Mouse (Mus musculus) induced T-regulatory cell, adult 2 months (primary cell): ENCODE measurements around the gene Rtbdn.

Source experiments
- DNase-seq: peaks from one replicate; pipeline ENCODE4 v3.0.0-alpha.2; 2012; ENCODE audit warnings: low read depth

The Rtbdn gene

DNA sequence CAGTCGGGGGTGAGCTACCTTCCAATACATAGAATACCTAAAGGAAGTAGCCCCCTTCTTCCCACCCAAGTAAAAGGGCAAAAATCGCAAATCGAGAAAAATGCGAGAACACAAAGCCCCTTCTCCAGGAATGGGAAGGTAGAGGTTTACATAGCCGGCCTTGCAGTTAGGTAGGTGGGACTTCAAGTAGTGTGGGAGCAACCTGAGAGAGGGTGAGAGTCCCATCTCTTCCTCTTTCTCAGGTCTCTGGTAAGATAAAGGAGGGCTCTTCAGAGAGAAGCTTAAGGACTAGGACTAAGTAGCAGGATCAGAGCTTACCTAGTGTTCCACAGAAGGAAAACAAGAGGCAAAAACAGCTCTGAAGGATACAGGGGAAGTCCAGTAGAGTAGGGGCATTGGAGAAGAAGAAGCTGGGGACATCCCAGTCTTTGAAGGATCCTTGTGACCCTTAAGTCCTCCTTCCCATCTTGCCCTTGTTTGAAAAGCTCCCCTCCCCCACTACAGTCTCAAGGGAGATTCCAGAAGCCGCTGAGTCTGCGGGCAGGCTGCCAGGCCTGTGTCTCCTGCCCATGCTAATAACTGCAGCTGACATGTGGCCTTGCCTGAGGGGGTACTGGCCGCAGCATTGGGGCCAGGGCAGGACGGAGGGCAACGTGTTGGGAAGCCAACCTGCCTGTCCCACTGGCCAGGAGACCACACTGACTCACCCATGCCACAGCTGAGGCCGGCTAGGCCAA is 34.0 kb downstream of the Rtbdn start:
- peak; percentile 86 for DNase-seq

- peak; percentile 67 for DNase-seq
Observed at GRCm38 (mm10) chr8:84981644-84982498, 35.1 kb downstream of the Rtbdn start.

GRCm38 (mm10) chr8:84982499-84983011 is 35.8 kb downstream of the Rtbdn start:
- DNase-seq: peak; percentile 83

- peak; percentile 84 for DNase-seq
Observed at GRCm38 (mm10) chr8:84984294-84985048, 37.7 kb downstream of the Rtbdn start.

GRCm38 (mm10) chr8:84985049-84985683 is 38.4 kb downstream of the Rtbdn start:
- DNase-seq: peak; percentile 89

- peak; percentile 99 for DNase-seq
Observed at GRCm38 (mm10) chr8:84985684-84986378, 39.0 kb downstream of the Rtbdn start.

DNA sequence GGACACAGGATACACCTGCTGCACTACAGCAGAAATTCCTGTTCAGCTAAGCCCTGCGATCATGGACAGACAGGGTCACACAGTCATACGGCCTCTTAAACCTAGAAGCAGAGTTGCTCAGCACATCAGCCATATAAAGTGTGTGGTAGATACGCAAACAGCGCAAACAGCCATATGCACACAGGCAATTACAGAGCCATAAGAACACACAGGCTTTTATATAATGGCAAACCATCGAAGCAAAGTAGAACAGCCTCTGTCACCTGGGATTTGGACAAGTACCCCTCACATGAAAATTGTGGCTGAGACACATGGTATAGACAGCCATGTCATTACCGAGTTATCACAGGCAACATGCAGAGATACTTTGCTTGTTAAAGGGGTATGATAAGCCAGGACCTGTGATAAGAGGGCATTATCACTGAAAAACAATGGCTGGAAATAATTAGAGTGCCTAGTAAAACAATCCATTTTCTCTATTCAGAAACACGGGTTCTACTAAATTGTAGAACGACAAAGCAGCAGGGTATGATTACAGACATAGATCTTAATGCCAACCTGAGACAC is 39.7 kb downstream of the Rtbdn start:
- DNase-seq: no peak

- DNase-seq: peak; percentile 44
Observed at GRCm38 (mm10) chr8:84987388-84987787, 40.6 kb downstream of the Rtbdn start.

GRCm38 (mm10) chr8:84987903-84988302 is 41.1 kb downstream of the Rtbdn start:
- no peak for DNase-seq

- DNase-seq: no peak
Observed at GRCm38 (mm10) chr8:84989311-84989731, 42.5 kb downstream of the Rtbdn start.

- DNase-seq: peak; percentile 96
Observed at GRCm38 (mm10) chr8:84989810-84990209, 43.0 kb downstream of the Rtbdn start.

DNA sequence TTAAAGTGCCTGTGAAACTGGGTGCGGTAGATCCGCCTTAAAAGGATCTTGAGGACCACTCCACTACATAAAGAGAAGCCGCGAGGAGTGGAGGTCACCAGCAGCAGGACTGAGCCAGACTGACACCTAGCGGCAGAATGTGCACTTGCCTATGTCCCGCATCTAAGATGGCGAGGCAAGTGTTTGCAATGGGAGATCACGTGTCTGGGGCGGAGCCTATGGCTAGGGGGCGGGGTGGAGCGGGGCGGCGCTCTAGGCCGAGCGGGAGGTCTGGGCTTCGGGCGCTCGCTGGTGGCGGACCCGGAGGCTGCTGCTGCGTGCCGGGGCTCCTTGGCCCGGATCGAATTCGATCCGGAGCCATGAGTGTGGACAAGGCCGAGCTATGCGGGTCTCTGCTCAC is 43.6 kb downstream of the Rtbdn start, which contains the start of gene Hook2:
Gene Hook2, plus strand, starts transcription at position 255 of the 400 bp plus-strand sequence.
- peak; percentile 100 for DNase-seq

- peak; percentile 82 for DNase-seq
Observed at GRCm38 (mm10) chr8:84990836-84991235, 44.0 kb downstream of the Rtbdn start.

DNA sequence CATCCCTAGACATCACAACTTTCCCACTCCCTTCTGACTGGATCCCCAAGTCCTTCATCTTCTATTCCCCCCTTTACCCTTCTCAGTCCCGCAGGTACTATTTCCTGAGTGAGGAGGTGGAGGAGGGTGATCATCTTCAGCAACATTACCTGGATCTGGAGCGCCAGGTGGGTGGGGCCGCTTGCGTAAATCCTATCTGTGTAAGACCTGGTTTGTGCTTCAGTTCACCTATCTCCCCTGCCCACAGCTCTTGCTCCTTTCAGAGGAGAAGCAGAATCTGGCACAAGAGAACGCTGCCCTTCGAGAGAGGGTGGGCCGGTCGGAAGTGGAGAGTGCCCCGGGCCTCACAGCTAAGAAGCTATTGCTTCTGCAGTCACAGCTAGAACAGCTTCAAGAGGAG is 47.6 kb downstream of the Rtbdn start:
- DNase-seq: no peak

DNA sequence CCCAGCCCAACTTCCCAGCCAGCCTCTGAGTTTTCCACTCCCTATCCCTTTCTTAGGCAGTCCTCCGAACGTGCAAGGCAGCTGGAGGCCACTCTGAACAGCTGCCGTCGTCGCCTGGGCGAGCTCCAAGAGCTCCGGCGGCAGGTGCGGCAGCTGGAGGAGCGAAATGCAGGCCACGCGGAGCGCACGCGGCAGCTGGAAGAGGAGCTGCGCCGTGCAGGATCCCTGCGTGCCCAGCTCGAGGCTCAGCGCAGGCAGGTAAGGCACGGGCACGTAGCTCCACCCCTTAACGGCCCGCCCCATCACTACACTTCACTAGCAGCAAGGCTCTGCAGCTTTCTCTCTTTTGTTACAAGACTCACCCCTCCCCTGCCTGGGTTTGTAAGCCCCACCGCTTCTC is 48.9 kb downstream of the Rtbdn start:
- no peak for DNase-seq

DNA sequence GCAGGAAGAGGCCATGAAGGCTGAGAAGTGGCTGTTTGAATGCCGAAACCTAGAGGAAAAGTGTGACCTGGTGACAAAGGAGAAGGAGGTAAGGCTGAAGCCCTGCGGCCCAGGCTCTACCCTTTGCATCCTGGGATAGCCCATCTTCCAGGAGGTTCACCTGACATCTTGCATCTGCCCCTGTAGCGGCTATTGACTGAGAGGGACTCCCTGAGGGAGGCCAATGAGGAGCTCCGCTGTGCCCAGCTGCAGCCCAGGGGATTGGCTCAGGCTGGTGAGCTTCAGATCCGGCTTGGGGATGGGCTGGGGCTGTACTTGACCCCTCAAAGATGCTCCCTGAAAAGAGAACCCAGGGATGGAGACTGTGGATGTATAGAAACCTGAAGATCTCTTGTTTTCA is 50.2 kb downstream of the Rtbdn start:
- no peak for DNase-seq

- DNase-seq: peak; percentile 93
Observed at GRCm38 (mm10) chr8:84997649-84998295, 51.0 kb downstream of the Rtbdn start.
